Mouse (Mus musculus): ENCODE data around the gene Pgs1. TPM values are rescaled to one million over a fixed set of nuclear protein-coding genes. Genes with fewer than 3 reads are reported as not detected.

The Pgs1 gene
- polyA plus RNA-seq, 1 experiment from 2014 or later, result 58.1 TPM

- H3K27ac ChIP-seq (ENCODE audit: low read length), result no peak overlapping the region
- peaks cover 20% of the 10 kb centered on the region for H3K4me1 ChIP-seq (replicated peaks; ENCODE audit: control insufficient read depth, insufficient read depth, low read length)
- ATAC-seq, result no peak
- H3K4me3 ChIP-seq (replicated peaks; ENCODE audit: low read length), result no peak overlapping the region
- H3K4me2 ChIP-seq (ENCODE audit: low read length), result no peak overlapping the region
- WGBS, result 74% methylated on average over 7 of the region's 7 CpGs
- no peaks in the 10 kb centered on the region for H3K9me3 ChIP-seq (ENCODE audit: control insufficient read depth, low read length)
- no peaks in the 10 kb centered on the region for H3K36me3 ChIP-seq (ENCODE audit: control insufficient read depth, insufficient read depth)
- no peaks in the 10 kb centered on the region for H3K27me3 ChIP-seq (replicated peaks; ENCODE audit: control insufficient read depth, insufficient read depth, low read length)
- H3K9ac ChIP-seq (replicated peaks; ENCODE audit: low read depth, low read length), result no peak overlapping the region
These were observed 2.3 kb upstream of the Pgs1 start for GRCm38 (mm10) chr11:117983770-117984169.

DNA sequence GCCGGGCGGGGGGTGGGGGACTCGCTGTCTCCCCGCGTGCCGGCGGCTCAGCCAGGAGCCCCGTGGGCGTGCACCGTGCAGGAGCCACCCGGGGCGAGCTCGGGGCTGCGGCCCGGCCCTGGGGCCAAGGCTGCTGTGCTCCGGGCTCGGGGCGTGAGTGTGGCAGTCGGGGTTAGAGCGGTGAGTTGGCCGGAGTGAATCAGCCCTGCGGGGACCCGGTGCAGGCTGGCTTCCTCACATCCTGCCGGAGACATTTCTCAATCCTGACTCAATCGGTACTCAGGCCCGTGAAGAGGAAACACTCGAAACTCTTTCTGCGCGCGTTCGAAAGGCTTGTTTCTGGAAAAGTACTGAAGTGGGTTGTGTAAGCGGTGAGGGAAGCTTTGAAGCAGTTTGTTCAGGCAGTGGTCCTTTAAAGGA lies 950 bp downstream of the Pgs1 start:
- Histone ChIP-seq H3K4me3 (replicated peaks; ENCODE audit: low read length) (peak overlapping the region; percentile 98), H3K36me3 (ENCODE audit: control insufficient read depth, insufficient read depth) (no peaks in the 10 kb centered on the region), H3K9me3 (ENCODE audit: control insufficient read depth, low read length) (no peaks in the 10 kb centered on the region), H3K27ac (ENCODE audit: low read length) (peak overlapping the region; percentile 91; the same call in 1 of the 2 replicates), H3K27me3 (replicated peaks; ENCODE audit: control insufficient read depth, insufficient read depth, low read length) (no peaks in the 10 kb centered on the region), H3K9ac (replicated peaks; ENCODE audit: low read depth, low read length) (peak overlapping the region; percentile 94), H3K4me1 (replicated peaks; ENCODE audit: control insufficient read depth, insufficient read depth, low read length) (peaks cover 20% of the 10 kb centered on the region), H3K4me2 (ENCODE audit: low read length) (peak overlapping the region; percentile 92)
- under 1% methylated on average over 24 of the region's 32 CpGs for WGBS
- ATAC-seq, result peak; percentile 80

DNA sequence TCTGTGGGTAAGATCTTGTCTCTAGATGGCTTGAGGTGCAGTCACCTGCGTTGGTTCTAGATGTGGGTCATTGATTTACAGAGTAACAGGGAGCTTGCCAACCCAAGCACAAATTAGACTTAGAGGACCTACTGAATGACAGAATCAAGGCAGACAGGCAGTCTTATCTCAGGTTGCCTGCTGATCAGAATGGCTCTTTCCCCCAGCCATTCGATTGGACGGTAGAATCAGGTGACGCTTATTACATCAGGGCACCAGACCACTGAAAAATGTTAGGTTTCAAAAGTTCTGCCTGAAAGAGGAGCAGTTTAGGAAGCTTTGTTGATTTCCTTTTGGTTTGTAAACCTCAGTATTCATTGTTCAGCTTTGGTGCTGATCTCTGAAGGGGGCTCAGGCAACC lies 1.9 kb downstream of the Pgs1 start:
- Histone ChIP-seq H3K27ac (ENCODE audit: low read length) (no peak overlapping the region), H3K9ac (replicated peaks; ENCODE audit: low read depth, low read length) (no peak overlapping the region), H3K4me2 (ENCODE audit: low read length) (peak overlapping the region; percentile 92), H3K27me3 (replicated peaks; ENCODE audit: control insufficient read depth, insufficient read depth, low read length) (no peaks in the 10 kb centered on the region), H3K4me3 (replicated peaks; ENCODE audit: low read length) (peak overlapping the region; percentile 98), H3K9me3 (ENCODE audit: control insufficient read depth, low read length) (no peaks in the 10 kb centered on the region), H3K36me3 (ENCODE audit: control insufficient read depth, insufficient read depth) (no peaks in the 10 kb centered on the region), H3K4me1 (replicated peaks; ENCODE audit: control insufficient read depth, insufficient read depth, low read length) (peaks cover 20% of the 10 kb centered on the region)
- 63% methylated on average over 4 of the region's 4 CpGs for WGBS
- no peak for ATAC-seq

- H3K36me3 ChIP-seq (ENCODE audit: control insufficient read depth, insufficient read depth), result no peaks in the 10 kb centered on the region
- 92% methylated on average over 4 of the region's 4 CpGs for WGBS
- no peak overlapping the region for H3K4me2 ChIP-seq (ENCODE audit: low read length)
- no peak overlapping the region for H3K4me3 ChIP-seq (replicated peaks; ENCODE audit: low read length)
- no peaks in the 10 kb centered on the region for H3K9me3 ChIP-seq (ENCODE audit: control insufficient read depth, low read length)
- no peak for ATAC-seq
- H3K9ac ChIP-seq (replicated peaks; ENCODE audit: low read depth, low read length), result no peak overlapping the region
- no peaks in the 10 kb centered on the region for H3K27me3 ChIP-seq (replicated peaks; ENCODE audit: control insufficient read depth, insufficient read depth, low read length)
- peaks cover 24% of the 10 kb centered on the region for H3K4me1 ChIP-seq (replicated peaks; ENCODE audit: control insufficient read depth, insufficient read depth, low read length)
- H3K27ac ChIP-seq (ENCODE audit: low read length), result no peak overlapping the region
These were observed 3.1 kb downstream of the Pgs1 start for GRCm38 (mm10) chr11:117989241-117989640.

DNA sequence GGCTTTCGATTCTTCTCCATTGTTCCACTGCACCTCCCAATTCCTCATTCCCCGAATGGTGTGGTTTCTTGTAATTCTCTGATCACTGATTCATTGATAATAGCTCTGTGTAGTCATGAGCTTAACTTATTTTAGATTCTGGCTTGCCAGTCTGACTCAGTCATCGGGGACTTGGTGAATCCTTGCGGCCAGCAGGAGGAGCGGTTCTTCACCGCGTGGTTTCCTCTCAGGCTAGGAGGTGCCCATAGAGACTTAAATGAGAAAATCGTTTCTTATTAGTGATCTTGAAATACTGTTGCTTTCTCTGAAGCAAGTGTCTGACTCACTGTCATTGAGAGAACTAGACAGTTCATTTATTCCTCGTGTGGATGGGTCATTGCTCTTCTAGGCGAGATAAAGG lies 3.8 kb downstream of the Pgs1 start:
- Histone ChIP-seq H3K36me3 (ENCODE audit: control insufficient read depth, insufficient read depth) (no peaks in the 10 kb centered on the region), H3K4me3 (replicated peaks; ENCODE audit: low read length) (no peak overlapping the region), H3K4me1 (replicated peaks; ENCODE audit: control insufficient read depth, insufficient read depth, low read length) (peaks cover 24% of the 10 kb centered on the region), H3K9ac (replicated peaks; ENCODE audit: low read depth, low read length) (no peak overlapping the region), H3K4me2 (ENCODE audit: low read length) (no peak overlapping the region), H3K27ac (ENCODE audit: low read length) (no peak overlapping the region), H3K9me3 (ENCODE audit: control insufficient read depth, low read length) (no peaks in the 10 kb centered on the region), H3K27me3 (replicated peaks; ENCODE audit: control insufficient read depth, insufficient read depth, low read length) (no peaks in the 10 kb centered on the region)
- WGBS, result 55% methylated on average over 10 of the region's 10 CpGs
- ATAC-seq, result no peak

DNA sequence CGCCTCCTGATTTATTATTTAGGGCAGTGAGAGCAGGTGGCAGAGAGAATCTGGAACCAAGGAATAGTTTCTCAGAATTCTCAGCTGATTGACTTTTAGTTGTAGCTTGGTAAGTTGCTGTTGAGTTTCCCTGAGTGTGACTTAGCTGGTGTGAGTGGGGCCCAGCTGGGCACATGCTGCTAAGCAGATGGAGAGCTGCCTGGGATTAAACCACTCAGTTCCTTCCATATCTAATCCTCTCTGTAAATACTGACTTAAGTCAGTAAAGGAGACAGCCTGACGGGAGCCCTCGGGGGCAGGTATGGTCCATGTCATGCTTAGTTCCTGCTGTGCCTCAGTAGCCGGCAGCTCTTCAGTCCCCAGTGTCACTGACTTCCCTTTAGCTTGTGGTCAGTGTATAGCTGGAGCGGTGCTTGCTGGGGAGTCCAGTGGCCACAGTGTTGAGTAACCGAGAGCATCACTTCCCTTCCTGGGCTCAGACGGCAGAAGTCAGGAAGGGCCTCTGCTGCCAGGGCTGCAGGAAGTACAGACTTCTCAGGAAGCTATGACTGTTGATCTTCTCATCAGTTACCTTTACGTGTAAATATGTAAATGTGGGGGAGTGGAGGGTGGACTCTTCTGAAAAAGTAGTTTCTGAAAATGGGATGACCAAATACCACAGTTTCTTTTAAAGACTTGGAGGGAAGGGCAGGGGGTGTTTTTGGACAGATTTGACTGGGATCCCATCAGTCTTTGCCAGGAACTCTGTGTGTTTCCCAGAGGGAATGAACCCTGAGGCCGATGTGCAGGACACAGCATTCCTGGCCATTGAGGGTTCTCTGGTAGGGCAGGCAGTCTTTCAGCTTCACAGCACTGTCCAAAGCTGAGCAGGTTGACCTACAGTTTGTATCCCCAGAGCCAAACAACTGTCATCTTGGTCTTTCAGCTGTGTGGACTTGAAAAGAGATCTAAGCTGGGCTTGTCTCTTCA lies 5.7 kb downstream of the Pgs1 start:
- WGBS, result 63% methylated on average over 9 of the region's 9 CpGs
- Histone ChIP-seq H3K27ac (ENCODE audit: low read length) (no peak overlapping the region), H3K4me1 (replicated peaks; ENCODE audit: control insufficient read depth, insufficient read depth, low read length) (peaks cover 24% of the 10 kb centered on the region), H3K9ac (replicated peaks; ENCODE audit: low read depth, low read length) (no peak overlapping the region), H3K4me2 (ENCODE audit: low read length) (no peak overlapping the region), H3K36me3 (ENCODE audit: control insufficient read depth, insufficient read depth) (no peaks in the 10 kb centered on the region), H3K9me3 (ENCODE audit: control insufficient read depth, low read length) (no peaks in the 10 kb centered on the region), H3K27me3 (replicated peaks; ENCODE audit: control insufficient read depth, insufficient read depth, low read length) (no peaks in the 10 kb centered on the region), H3K4me3 (replicated peaks; ENCODE audit: low read length) (no peak overlapping the region)
- ATAC-seq, result no peak

- Histone ChIP-seq H3K9ac (replicated peaks; ENCODE audit: low read depth, low read length) (no peak overlapping the region), H3K4me3 (replicated peaks; ENCODE audit: low read length) (no peak overlapping the region), H3K9me3 (ENCODE audit: control insufficient read depth, low read length) (no peaks in the 10 kb centered on the region), H3K27ac (ENCODE audit: low read length) (no peak overlapping the region; the same call in 1 of the 2 replicates), H3K27me3 (replicated peaks; ENCODE audit: control insufficient read depth, insufficient read depth, low read length) (no peaks in the 10 kb centered on the region), H3K36me3 (ENCODE audit: control insufficient read depth, insufficient read depth) (no peaks in the 10 kb centered on the region), H3K4me2 (ENCODE audit: low read length) (no peak overlapping the region), H3K4me1 (replicated peaks; ENCODE audit: control insufficient read depth, insufficient read depth, low read length) (peaks cover 11% of the 10 kb centered on the region)
- ATAC-seq, result no peak
- 79% methylated on average over 14 of the region's 14 CpGs for WGBS
These were observed 7.4 kb downstream of the Pgs1 start for GRCm38 (mm10) chr11:117993190-117994175.

- Histone ChIP-seq H3K4me1 (replicated peaks; ENCODE audit: control insufficient read depth, insufficient read depth, low read length) (peaks cover 11% of the 10 kb centered on the region), H3K9ac (replicated peaks; ENCODE audit: low read depth, low read length) (no peak overlapping the region), H3K27me3 (replicated peaks; ENCODE audit: control insufficient read depth, insufficient read depth, low read length) (no peaks in the 10 kb centered on the region), H3K9me3 (ENCODE audit: control insufficient read depth, low read length) (no peaks in the 10 kb centered on the region), H3K27ac (ENCODE audit: low read length) (no peak overlapping the region), H3K36me3 (ENCODE audit: control insufficient read depth, insufficient read depth) (no peaks in the 10 kb centered on the region), H3K4me2 (ENCODE audit: low read length) (no peak overlapping the region), H3K4me3 (replicated peaks; ENCODE audit: low read length) (no peak overlapping the region)
- WGBS, result 63% methylated on average over 9 of the region's 9 CpGs
- ATAC-seq, result no peak
These were observed 8.4 kb downstream of the Pgs1 start for GRCm38 (mm10) chr11:117994250-117995057.

All from forebrain, embryonic 16.5 days (tissue).